Mouse (Mus musculus): ENCODE results near the gene Pitpnm3. TPM values are rescaled to one million over a fixed set of nuclear protein-coding genes. Genes with fewer than 3 reads are reported as not detected.
A peak's percentile ranks its signal among the peaks of the same experiment; 100 is the strongest.

Pitpnm3 gene
- polyA plus RNA-seq, 1 experiment from 2014 or later, result 8.5 TPM

- ATAC-seq, result no peak
- Histone ChIP-seq H3K4me1 (ENCODE audit: insufficient read depth, low read depth, low read length) (no peaks in the 10 kb centered on the region; the same call in 1 of the 2 replicates), H3K27me3 (replicated peaks; ENCODE audit: insufficient read depth, low read length) (no peaks in the 10 kb centered on the region), H3K4me3 (ENCODE audit: low read depth, low read length) (no peak overlapping the region), H3K27ac (ENCODE audit: low read length) (no peak overlapping the region), H3K36me3 (ENCODE audit: insufficient read depth, low read length) (peaks cover 4% of the 10 kb centered on the region; the same call in 1 of the 2 replicates), H3K4me2 (replicated peaks; ENCODE audit: low read depth, low read length) (no peak overlapping the region), H3K9me3 (ENCODE audit: low read length) (no peaks in the 10 kb centered on the region), H3K9ac (replicated peaks; ENCODE audit: low read depth) (no peak overlapping the region)
- DNase-seq (ENCODE audit: low spot score), result no peak
- TF ChIP-seq CTCF (IDR thresholded peaks at IDR 0.05) (peak; percentile 35), EP300 (IDR thresholded peaks at IDR 0.05) (no peak)
- 76% methylated on average over 11 of the region's 11 CpGs for WGBS
These were observed 19.8 kb upstream of the Pitpnm3 start for GRCm38 (mm10) chr11:72155186-72155980.

DNA sequence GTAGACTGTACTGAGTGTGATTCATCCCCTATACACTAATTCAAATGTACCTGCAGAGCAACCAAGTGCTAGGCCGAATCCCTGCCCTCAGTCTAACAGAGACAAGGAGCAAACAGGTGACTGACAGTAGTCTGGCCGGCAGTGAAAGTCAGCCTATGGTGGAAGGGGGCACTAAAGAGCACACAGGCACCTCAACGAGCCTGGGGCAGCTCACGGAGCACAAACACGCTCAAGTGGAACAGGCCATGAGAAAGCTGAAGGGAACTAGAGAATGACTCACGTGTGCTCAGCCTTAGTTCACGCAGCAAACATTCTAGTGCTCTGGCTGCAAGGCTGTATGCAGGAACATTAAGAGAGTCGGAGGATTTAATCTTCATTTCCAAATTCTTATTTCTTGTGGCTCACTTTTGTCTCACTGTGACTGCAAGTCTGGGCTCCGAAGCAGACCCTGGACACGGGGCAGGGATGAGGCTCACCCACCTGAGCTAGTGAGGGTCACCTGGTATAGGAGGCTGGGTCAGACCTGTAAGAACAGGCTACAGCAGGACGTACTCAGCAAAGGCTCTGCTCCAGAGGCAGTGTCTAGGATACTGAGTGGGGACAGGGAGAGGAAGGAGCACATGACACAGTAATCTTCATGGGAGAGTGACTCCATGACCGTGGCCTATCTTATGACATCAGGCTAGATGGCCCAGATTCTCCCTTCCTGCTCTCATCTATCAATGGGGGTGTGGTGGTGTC lies 17.7 kb upstream of the Pitpnm3 start:
- H3K27ac ChIP-seq (ENCODE audit: low read length), result peak overlapping the region; percentile 57
- H3K4me1 ChIP-seq (ENCODE audit: insufficient read depth, low read depth, low read length), result no peaks in the 10 kb centered on the region; the same call in 1 of the 2 replicates
- no peak overlapping the region for H3K9ac ChIP-seq (replicated peaks; ENCODE audit: low read depth)
- peaks cover 4% of the 10 kb centered on the region; the same call in 1 of the 2 replicates for H3K36me3 ChIP-seq (ENCODE audit: insufficient read depth, low read length)
- peak; percentile 84 for ATAC-seq
- no peaks in the 10 kb centered on the region for H3K27me3 ChIP-seq (replicated peaks; ENCODE audit: insufficient read depth, low read length)
- DNase-seq (ENCODE audit: low spot score), result peak; percentile 91
- H3K9me3 ChIP-seq (ENCODE audit: low read length), result no peaks in the 10 kb centered on the region
- 70% methylated on average over 12 of the region's 12 CpGs for WGBS
- TF ChIP-seq CTCF (IDR thresholded peaks at IDR 0.05) (peak; percentile 62), EP300 (IDR thresholded peaks at IDR 0.05) (no peak)
- no peak overlapping the region for H3K4me2 ChIP-seq (replicated peaks; ENCODE audit: low read depth, low read length)
- no peak overlapping the region for H3K4me3 ChIP-seq (ENCODE audit: low read depth, low read length)

DNA sequence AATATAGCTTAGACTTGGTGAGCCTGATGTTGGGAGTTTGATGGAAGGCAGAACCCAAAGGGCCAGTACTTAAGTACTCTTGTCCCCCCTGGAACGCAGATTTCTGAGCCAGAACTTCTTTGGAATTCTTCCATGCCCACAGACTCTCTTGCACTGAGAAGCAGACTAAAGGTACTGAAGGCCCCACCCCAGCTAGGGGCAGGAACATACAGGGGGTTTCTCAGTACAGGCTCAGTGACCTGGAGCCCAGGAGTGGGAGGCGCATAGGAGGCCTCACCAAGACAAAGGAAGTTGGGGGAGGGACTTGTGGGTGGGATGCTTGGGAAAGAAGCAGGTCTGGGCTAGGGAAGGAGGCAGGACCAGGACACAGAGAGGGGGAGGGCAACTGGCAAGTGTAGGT lies 15.5 kb upstream of the Pitpnm3 start:
- H3K9ac ChIP-seq (replicated peaks; ENCODE audit: low read depth), result no peak overlapping the region
- H3K4me1 ChIP-seq (ENCODE audit: insufficient read depth, low read depth, low read length), result no peaks in the 10 kb centered on the region; the same call in 1 of the 2 replicates
- WGBS, result 52% methylated on average over 2 of the region's 2 CpGs
- H3K4me3 ChIP-seq (ENCODE audit: low read depth, low read length), result no peak overlapping the region
- H3K4me2 ChIP-seq (replicated peaks; ENCODE audit: low read depth, low read length), result no peak overlapping the region
- DNase-seq (ENCODE audit: low spot score) (peak; percentile 72), ATAC-seq (peak; percentile 83)
- no peaks in the 10 kb centered on the region for H3K9me3 ChIP-seq (ENCODE audit: low read length)
- no peaks in the 10 kb centered on the region for H3K27me3 ChIP-seq (replicated peaks; ENCODE audit: insufficient read depth, low read length)
- H3K27ac ChIP-seq (ENCODE audit: low read length), result peak overlapping the region; percentile 68
- TF ChIP-seq CTCF (IDR thresholded peaks at IDR 0.05) (no peak), EP300 (IDR thresholded peaks at IDR 0.05) (peak; percentile 78)
- peaks cover 4% of the 10 kb centered on the region; the same call in 1 of the 2 replicates for H3K36me3 ChIP-seq (ENCODE audit: insufficient read depth, low read length)

DNA sequence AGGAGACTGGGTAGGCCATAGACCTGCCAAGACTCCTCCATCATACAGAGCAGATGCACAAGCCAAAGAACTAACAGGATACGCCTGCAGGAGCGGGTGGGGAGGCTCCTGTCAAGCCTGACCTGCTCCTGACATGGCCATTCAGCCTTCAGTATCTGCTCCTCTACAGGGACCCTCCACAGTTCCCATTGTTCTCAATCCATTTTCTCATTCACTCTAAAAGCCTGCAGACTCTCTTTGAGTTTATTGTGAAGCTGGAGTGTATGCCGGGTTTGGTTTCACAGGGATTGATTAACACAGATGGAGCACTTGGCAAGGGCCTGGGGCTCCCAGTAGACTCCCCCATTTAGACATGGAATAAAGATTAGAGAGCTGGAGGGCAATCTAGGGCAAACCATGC lies 12.3 kb upstream of the Pitpnm3 start:
- Histone ChIP-seq H3K4me3 (ENCODE audit: low read depth, low read length) (no peak overlapping the region), H3K9me3 (ENCODE audit: low read length) (no peaks in the 10 kb centered on the region), H3K27ac (ENCODE audit: low read length) (no peak overlapping the region), H3K36me3 (ENCODE audit: insufficient read depth, low read length) (no peaks in the 10 kb centered on the region; the same call in 1 of the 2 replicates), H3K27me3 (replicated peaks; ENCODE audit: insufficient read depth, low read length) (no peaks in the 10 kb centered on the region), H3K9ac (replicated peaks; ENCODE audit: low read depth) (no peak overlapping the region), H3K4me1 (ENCODE audit: insufficient read depth, low read depth, low read length) (no peaks in the 10 kb centered on the region), H3K4me2 (replicated peaks; ENCODE audit: low read depth, low read length) (no peak overlapping the region)
- DNase-seq (ENCODE audit: low spot score), result no peak
- no peak for TF ChIP-seq CTCF (IDR thresholded peaks at IDR 0.05)
- TF ChIP-seq EP300 (IDR thresholded peaks at IDR 0.05), result no peak
- no peak for ATAC-seq
- WGBS, result 62% methylated on average over 3 of the region's 3 CpGs

DNA sequence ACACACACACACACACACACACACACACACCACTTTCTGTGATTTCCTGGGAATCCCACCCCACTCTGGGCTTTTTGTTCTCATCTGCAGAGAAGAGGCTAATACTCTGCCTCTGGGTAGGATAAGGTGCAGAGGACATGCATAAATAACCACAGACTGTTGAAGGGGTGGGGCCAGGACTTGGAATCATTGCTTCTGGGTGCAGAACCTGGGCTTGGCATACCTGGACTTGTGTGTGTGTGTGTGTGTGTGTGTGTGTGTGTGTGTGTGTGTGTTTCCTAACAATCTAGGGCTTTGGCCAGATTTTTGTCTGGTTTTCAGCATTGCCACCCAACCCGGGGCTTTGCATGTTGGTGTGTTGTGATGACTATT lies 10.3 kb upstream of the Pitpnm3 start:
- peak; percentile 59 for ATAC-seq

GRCm38 (mm10) chr11:72145182-72145876 lies 9.8 kb upstream of the Pitpnm3 start:
- peak; percentile 85 for ATAC-seq

More for the DNA sequence above, 10.3 kb upstream of the Pitpnm3 start:
- TF ChIP-seq CTCF (IDR thresholded peaks at IDR 0.05) (no peak), EP300 (IDR thresholded peaks at IDR 0.05) (no peak)
- DNase-seq (ENCODE audit: low spot score), result peak; percentile 45
- Histone ChIP-seq H3K27me3 (replicated peaks; ENCODE audit: insufficient read depth, low read length) (no peaks in the 10 kb centered on the region), H3K36me3 (ENCODE audit: insufficient read depth, low read length) (no peaks in the 10 kb centered on the region), H3K27ac (ENCODE audit: low read length) (peak overlapping the region; percentile 59), H3K9me3 (ENCODE audit: low read length) (no peaks in the 10 kb centered on the region), H3K4me2 (replicated peaks; ENCODE audit: low read depth, low read length) (no peak overlapping the region), H3K4me1 (ENCODE audit: insufficient read depth, low read depth, low read length) (no peaks in the 10 kb centered on the region), H3K4me3 (ENCODE audit: low read depth, low read length) (no peak overlapping the region), H3K9ac (replicated peaks; ENCODE audit: low read depth) (no peak overlapping the region)
- 81% methylated on average over 1 of the region's 1 CpGs for WGBS

More at GRCm38 (mm10) chr11:72145182-72145876, 9.8 kb upstream of the Pitpnm3 start:
- TF ChIP-seq EP300 (IDR thresholded peaks at IDR 0.05) (peak; percentile 58; the same call in 1 of the 2 replicates), CTCF (IDR thresholded peaks at IDR 0.05) (peak; percentile 85)
- Histone ChIP-seq H3K9me3 (ENCODE audit: low read length) (no peaks in the 10 kb centered on the region), H3K4me1 (ENCODE audit: insufficient read depth, low read depth, low read length) (no peaks in the 10 kb centered on the region), H3K27ac (ENCODE audit: low read length) (peak overlapping the region; percentile 59; the same call in 1 of the 2 replicates), H3K27me3 (replicated peaks; ENCODE audit: insufficient read depth, low read length) (no peaks in the 10 kb centered on the region), H3K9ac (replicated peaks; ENCODE audit: low read depth) (no peak overlapping the region), H3K4me2 (replicated peaks; ENCODE audit: low read depth, low read length) (no peak overlapping the region), H3K36me3 (ENCODE audit: insufficient read depth, low read length) (no peaks in the 10 kb centered on the region), H3K4me3 (ENCODE audit: low read depth, low read length) (no peak overlapping the region)
- WGBS, result 4% methylated on average over 2 of the region's 2 CpGs
- DNase-seq (ENCODE audit: low spot score), result peak; percentile 89

Data from lung, postnatal 0 days (tissue).